Mouse (Mus musculus) MEL (cell line): Measurements from ENCODE around the gene Pak7. TPM values are rescaled to one million over a fixed set of nuclear protein-coding genes. Genes with fewer than 3 reads are reported as not detected.

Experiments
- DNase-seq: peaks from one replicate; pipeline ENCODE4 v3.0.0; 2011; ENCODE audit warnings: low read depth, low spot score
- H3K27ac ChIP-seq: 2 replicates; pipeline ENCODE4 v1.5.1; 2012; ENCODE audit warnings: low read depth, mild to moderate bottlenecking, control low read depth, low read length, moderate library complexity; ENCODE audit not compliant: control insufficient read depth
- H3K27me3 ChIP-seq, 2 experiments: fragments of 150-350 bp in 1 of 2; sonication (generic) in 1 of 2; 2 replicates each; pipeline ENCODE4 v1.6.1; 2012; ENCODE audit warnings: low read length in 2 of 2, mild to moderate bottlenecking in 2 of 2, improper control_type of control experiment in 1 of 2, moderate library complexity in 1 of 2; ENCODE audit not compliant: insufficient read depth in 2 of 2, control insufficient read depth in 1 of 2
- H3K36me3 ChIP-seq, 2 experiments: 2 replicates each; pipeline ENCODE4 v1.6.1; 2012 to 2014; ENCODE audit warnings: low read length in 2 of 2, improper control_type of control experiment in 1 of 2, inconsistent platforms in 1 of 2, mild to moderate bottlenecking in 1 of 2; ENCODE audit not compliant: insufficient read depth in 2 of 2, control insufficient read depth in 1 of 2
- H3K4me1 ChIP-seq, 2 experiments: fragments of 150-350 bp in 1 of 2; sonication (generic) in 1 of 2; 2 replicates each; pipeline ENCODE4 v1.6.1; 2012; ENCODE audit warnings: low read length in 2 of 2, improper control_type of control experiment in 1 of 2, mild to moderate bottlenecking in 1 of 2; ENCODE audit not compliant: insufficient read depth in 2 of 2, control insufficient read depth in 1 of 2
- H3K4me3 ChIP-seq, 2 experiments: fragments of 150-350 bp in 1 of 2; sonication (generic) in 1 of 2; 2 replicates each; pipeline ENCODE4 v1.5.1; 2012; ENCODE audit warnings: low read depth in 2 of 2, low read length in 2 of 2, mild to moderate bottlenecking in 2 of 2, moderate library complexity in 2 of 2, control low read depth in 1 of 2, improper control_type of control experiment in 1 of 2; ENCODE audit not compliant: control insufficient read depth in 1 of 2, insufficient read depth in 1 of 2
- H3K79me2 ChIP-seq: 2 replicates; pipeline ENCODE4 v1.6.1; 2012; ENCODE audit warnings: mild to moderate bottlenecking, low read length, moderate library complexity; ENCODE audit not compliant: control insufficient read depth, poor library complexity, insufficient read depth
- H3K9ac ChIP-seq: 2 replicates; pipeline ENCODE4 v1.6.1; 2012; ENCODE audit warnings: low read depth, mild to moderate bottlenecking, control low read depth, low read length, moderate library complexity; ENCODE audit not compliant: control insufficient read depth, poor library complexity, severe bottlenecking
- H3K9me3 ChIP-seq: fragments of 150-350 bp; sonication (generic); replicated peaks from 2 replicates; pipeline ENCODE4 v1.6.1; 2012; ENCODE audit warnings: mild to moderate bottlenecking, low read length, improper control_type of control experiment, moderate library complexity; ENCODE audit not compliant: insufficient read depth
- CHD1 ChIP-seq: IDR thresholded peaks from 2 replicates; pipeline ENCODE4 v1.6.1; 2012; ENCODE audit warnings: low read depth, mild to moderate bottlenecking, inconsistent platforms, low read length, improper control_type of control experiment
- ELF1 ChIP-seq: IDR thresholded peaks from 2 replicates; pipeline ENCODE4 v1.6.1; 2014; ENCODE audit warnings: low read depth, mild to moderate bottlenecking, inconsistent platforms, low read length, improper control_type of control experiment, moderate library complexity
- ETS1 ChIP-seq: IDR thresholded peaks from 2 replicates; pipeline ENCODE4 v1.6.1; 2012; ENCODE audit warnings: low read depth, mild to moderate bottlenecking, inconsistent platforms, low read length, improper control_type of control experiment, moderate library complexity
- GATA1 ChIP-seq: IDR thresholded peaks from 2 replicates; pipeline ENCODE4 v1.6.1; 2011; ENCODE audit warnings: low read depth, low read length, improper control_type of control experiment
- KAT2A ChIP-seq: conservative IDR thresholded peaks from 2 replicates; pipeline ENCODE4 v1.6.1; 2012; ENCODE audit warnings: low read depth, low read length, improper control_type of control experiment, inconsistent platforms
- MEF2A ChIP-seq: IDR thresholded peaks from 2 replicates; pipeline ENCODE4 v1.6.1; 2014; ENCODE audit warnings: low read depth, mild to moderate bottlenecking, inconsistent platforms, low read length, improper control_type of control experiment; ENCODE audit not compliant: poor library complexity, insufficient replicate concordance, severe bottlenecking; ENCODE audit errors: extremely low read depth
- NELFE ChIP-seq: IDR thresholded peaks from 2 replicates; pipeline ENCODE4 v1.6.1; 2011; ENCODE audit warnings: low read depth, low read length, improper control_type of control experiment
- POLR2AphosphoS2 ChIP-seq: IDR thresholded peaks from 2 replicates; pipeline ENCODE4 v1.6.1; 2011; ENCODE audit warnings: low read length, improper control_type of control experiment
- RCOR1 ChIP-seq: IDR thresholded peaks from 2 replicates; pipeline ENCODE4 v1.6.1; 2012; ENCODE audit warnings: low read depth, mild to moderate bottlenecking, inconsistent platforms, low read length, improper control_type of control experiment
- SMC3 ChIP-seq: IDR thresholded peaks from 2 replicates; pipeline ENCODE4 v1.6.1; 2011; ENCODE audit warnings: low read depth, low read length, improper control_type of control experiment
- polyA plus RNA-seq, 2 experiments: library from polyadenylated mRNA; stranded (reverse) in 1 of 2; unstranded in 1 of 2; fragments of >175 nt in 1 of 2; fragments of >200 nt in 1 of 2; gene quantifications; 2 replicates each; pipeline versions ENCODE4 v1.2.1 to v1.2.4; 2012; ENCODE audit warnings: low replicate concordance in 2 of 2, low read depth in 1 of 2; ENCODE audit not compliant: insufficient read length in 2 of 2, insufficient read depth in 1 of 2, missing spikeins in 1 of 2
- total RNA-seq: library from RNA; depleted of rRNA; stranded (reverse); fragments of 300-350 nt; gene quantifications from 2 replicates; pipeline ENCODE4 v1.2.3, GENCODE M21; 2012; rRNA removed

Gene Pak7
- total and polyA plus RNA-seq, 3 experiments, result not detected

GRCm38 (mm10) chr2:136050793-136051615, 336.8 kb downstream of the Pak7 start:
- no peaks in the 10 kb centered on the region for H3K4me1 ChIP-seq
- no peaks in the 10 kb centered on the region for H3K27me3 ChIP-seq
- TF ChIP-seq MEF2A (no peak), GATA1 (no peak), KAT2A (no peak)
- no peak for DNase-seq
- H3K9ac ChIP-seq, result no peak overlapping the region
- H3K27ac ChIP-seq, result no peak overlapping the region
- no peaks in the 10 kb centered on the region for H3K9me3 ChIP-seq
- H3K36me3 ChIP-seq, result no peaks in the 10 kb centered on the region
- no peaks in the 10 kb centered on the region for H3K79me2 ChIP-seq
- H3K4me3 ChIP-seq, result no peak overlapping the region

- TF ChIP-seq NELFE, result no peak
- no peak for TF ChIP-seq CHD1
- TF ChIP-seq RCOR1, result no peak
- TF ChIP-seq ELF1, result no peak
- TF ChIP-seq ETS1, result no peak
- no peak for TF ChIP-seq POLR2AphosphoS2
- TF ChIP-seq SMC3, result no peak
- Histone ChIP-seq H3K27me3 (no peaks in the 10 kb centered on the region), H3K9me3 (no peaks in the 10 kb centered on the region)
Measured at GRCm38 (mm10) chr2:136048464-136048863, 339.3 kb downstream of the Pak7 start.

More at GRCm38 (mm10) chr2:136048464-136048863, 339.3 kb downstream of the Pak7 start:
- no peak overlapping the region for H3K4me3 ChIP-seq
- no peak overlapping the region for H3K27ac ChIP-seq
- no peaks in the 10 kb centered on the region for H3K4me1 ChIP-seq
- H3K79me2 ChIP-seq, result no peaks in the 10 kb centered on the region
- no peak overlapping the region for H3K9ac ChIP-seq
- H3K36me3 ChIP-seq, result no peaks in the 10 kb centered on the region
- no peak for DNase-seq

Other genes starting within 250 kb of the Pak7 start
- gene Ankef1, start 113.9 kb upstream of the Pak7 start, total RNA-seq, result not detected in 2 replicates
- gene Ankef1, start 113.9 kb upstream of the Pak7 start, polyA plus RNA-seq, result not detected